Mouse (Mus musculus) inflammation-experienced regulatory T-cells, adult 6 months (primary cell): ENCODE measurements around the gene Nav2. TPM values are rescaled to one million over a fixed set of nuclear protein-coding genes. Genes with fewer than 3 reads are reported as not detected.

Source experiments
- ATAC-seq: one replicate; pipeline ENCODE4 v1.8.0; 2017
- polyA plus RNA-seq, 3 experiments: library from polyadenylated mRNA; unstranded; fragments of 100-300 nt; shearing (Covaris generic); gene quantifications; one replicate each; pipeline ENCODE4 v1.2.1; 2017

Nav2 gene
- polyA plus RNA-seq, 3 experiments from 2014 or later: 27.1 to 51.3 (median 35.8) TPM

GRCm38 (mm10) chr7:49010739-49011138 lies 102.2 kb downstream of the Nav2 start:
- ATAC-seq: no peak

DNA sequence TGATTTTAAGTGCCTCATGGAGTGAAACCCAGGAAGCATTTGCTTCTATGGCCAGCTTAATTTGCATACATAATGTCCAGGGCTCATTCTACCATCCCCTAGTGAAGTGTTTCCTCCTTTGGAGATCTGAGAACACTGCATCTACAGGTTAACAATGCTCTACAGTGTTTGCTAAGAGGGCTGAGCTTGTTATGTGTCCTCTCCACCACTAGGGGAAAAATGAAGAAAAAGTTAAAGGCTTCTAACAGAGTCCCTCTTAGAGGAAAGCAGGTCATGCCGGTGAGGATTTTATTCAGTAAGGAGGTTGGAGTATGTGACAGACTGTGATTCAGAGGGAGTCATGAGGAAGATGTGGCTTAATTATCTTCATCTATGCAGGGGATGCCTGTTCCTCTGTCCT lies 103.5 kb downstream of the Nav2 start:
- no peak for ATAC-seq

GRCm38 (mm10) chr7:49014480-49014879 lies 106.0 kb downstream of the Nav2 start:
- ATAC-seq: no peak

GRCm38 (mm10) chr7:49015297-49015696 lies 106.8 kb downstream of the Nav2 start:
- ATAC-seq: no peak

- ATAC-seq: no peak
Observed at GRCm38 (mm10) chr7:49016088-49016487, 107.6 kb downstream of the Nav2 start.

DNA sequence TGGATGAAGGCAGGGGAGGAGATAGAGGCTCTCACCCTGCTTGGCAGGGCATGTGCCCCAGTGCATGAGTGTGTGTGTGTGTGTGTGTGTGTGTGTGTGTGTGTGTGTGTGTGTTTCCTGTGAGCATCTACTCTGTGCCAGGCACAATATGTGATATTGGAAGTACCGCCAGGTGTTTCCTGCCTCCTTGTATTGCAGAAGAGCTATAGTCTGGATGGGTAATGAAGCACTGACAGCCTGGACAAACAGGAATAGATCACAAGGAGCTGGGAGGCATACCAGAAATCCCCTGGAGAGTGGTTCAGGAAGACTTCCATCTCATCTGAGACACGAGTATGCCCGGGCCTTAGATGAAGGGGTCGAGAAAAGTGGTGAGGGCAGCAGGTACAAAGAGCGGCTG lies 109.3 kb downstream of the Nav2 start:
- ATAC-seq: no peak

- no peak for ATAC-seq
Observed at GRCm38 (mm10) chr7:49018478-49018914, 110.0 kb downstream of the Nav2 start.

GRCm38 (mm10) chr7:49025026-49025815 lies 116.7 kb downstream of the Nav2 start:
- no peak for ATAC-seq

- ATAC-seq: no peak
Observed at GRCm38 (mm10) chr7:49025991-49026390, 117.5 kb downstream of the Nav2 start.

DNA sequence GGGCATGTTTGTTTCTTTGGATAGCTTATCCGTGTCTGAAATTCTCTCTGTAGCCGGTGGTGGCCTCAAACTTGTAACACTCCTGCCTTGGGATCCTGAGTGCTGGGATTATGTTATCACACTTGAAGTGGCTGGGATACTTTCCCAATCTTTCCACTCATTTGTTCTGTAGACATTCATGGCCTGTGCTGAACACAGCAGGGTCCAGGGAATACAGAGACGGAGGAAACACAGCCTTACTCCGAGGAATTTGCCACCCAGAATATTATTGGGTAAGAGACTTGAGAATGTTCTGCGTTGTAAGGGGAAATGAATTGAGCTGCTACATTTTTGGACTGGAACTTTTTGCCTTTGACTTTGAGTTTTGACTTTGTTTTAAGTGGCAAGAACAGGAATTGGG lies 118.0 kb downstream of the Nav2 start:
- no peak for ATAC-seq

GRCm38 (mm10) chr7:49029282-49030012 lies 120.9 kb downstream of the Nav2 start:
- ATAC-seq: no peak

- no peak for ATAC-seq
Observed at GRCm38 (mm10) chr7:49032216-49032615, 123.7 kb downstream of the Nav2 start.

DNA sequence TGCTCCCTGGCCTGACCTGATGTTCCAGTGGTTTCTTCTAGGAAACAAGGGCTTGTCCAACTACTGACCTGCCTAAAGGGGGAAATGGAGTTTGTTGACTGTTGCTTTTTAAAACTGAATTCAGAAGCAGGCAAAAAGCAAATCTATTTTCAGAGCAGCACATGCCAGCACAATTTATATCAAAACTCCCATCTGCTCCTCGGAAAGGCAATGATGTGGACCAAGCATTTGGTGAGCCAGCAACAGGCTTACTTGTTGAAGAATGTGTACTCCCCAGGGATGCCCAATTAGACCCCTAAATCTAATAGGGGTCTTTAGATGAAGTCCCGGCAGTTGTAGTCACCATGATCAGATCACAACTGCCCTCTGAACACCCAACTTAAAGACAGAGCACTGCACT lies 125.7 kb downstream of the Nav2 start:
- no peak for ATAC-seq

- ATAC-seq: no peak
Observed at GRCm38 (mm10) chr7:49040163-49040562, 131.6 kb downstream of the Nav2 start.

GRCm38 (mm10) chr7:49041334-49042070 lies 133.0 kb downstream of the Nav2 start:
- no peak for ATAC-seq

DNA sequence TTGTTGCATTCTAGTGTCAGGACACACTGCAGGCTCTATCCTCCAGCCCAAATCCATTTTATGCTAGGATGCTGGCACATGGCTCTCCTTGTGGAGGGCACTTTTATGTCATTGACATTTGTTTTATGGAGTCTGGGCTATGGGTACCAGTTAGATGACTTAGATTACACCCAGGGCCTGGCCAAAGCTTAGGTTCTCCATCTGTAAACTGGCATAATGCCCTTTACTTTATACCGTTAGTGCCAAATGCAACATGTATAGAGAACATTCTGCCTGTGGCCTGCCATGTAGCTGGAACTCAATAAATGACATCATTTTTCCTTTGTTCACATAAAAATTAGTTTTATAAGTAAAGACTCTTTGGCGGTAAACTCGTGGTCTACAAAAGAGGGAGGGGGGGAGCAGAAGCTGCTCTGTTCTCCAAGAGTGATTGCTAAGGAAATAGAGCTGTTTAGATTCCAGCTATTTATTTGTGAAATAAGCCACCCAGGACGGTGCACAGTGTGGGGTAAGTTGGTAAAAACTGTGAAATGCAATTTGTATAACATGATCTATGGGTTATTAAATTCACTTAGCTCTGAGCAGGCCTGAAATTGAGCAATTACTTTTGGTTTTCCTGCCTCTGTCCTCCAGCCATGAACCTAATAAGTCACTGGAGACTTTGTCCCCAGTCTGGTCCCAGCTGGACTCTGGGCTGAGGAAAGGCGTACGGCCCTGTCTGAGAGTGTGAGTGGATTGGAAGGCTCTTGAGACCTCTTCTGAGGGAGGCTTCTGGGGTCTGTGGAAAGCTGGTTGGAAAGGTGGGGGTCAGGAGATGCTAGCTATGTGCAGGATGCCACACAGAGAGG lies 137.2 kb downstream of the Nav2 start:
- ATAC-seq: no peak

- ATAC-seq: no peak
Observed at GRCm38 (mm10) chr7:49046347-49046989, 138.0 kb downstream of the Nav2 start.

DNA sequence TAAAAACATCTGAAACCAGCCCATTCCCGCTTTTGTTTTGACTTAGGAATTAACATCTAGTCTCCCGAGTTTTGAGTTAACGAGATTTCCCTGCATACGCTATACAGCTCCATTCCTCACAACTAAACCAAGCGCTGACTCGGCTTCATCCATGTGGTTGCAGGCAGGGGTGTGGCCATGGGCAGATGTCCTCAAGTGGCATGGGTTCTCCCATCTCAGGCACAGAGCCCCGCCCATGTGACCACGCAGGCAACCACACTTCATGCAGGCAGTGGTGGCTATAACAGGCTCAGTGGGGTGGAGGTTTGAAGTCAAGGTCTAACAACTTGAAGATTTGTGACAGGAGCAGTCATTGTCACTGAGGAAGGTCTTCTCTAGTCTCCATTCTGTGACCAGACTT lies 138.8 kb downstream of the Nav2 start:
- no peak for ATAC-seq

DNA sequence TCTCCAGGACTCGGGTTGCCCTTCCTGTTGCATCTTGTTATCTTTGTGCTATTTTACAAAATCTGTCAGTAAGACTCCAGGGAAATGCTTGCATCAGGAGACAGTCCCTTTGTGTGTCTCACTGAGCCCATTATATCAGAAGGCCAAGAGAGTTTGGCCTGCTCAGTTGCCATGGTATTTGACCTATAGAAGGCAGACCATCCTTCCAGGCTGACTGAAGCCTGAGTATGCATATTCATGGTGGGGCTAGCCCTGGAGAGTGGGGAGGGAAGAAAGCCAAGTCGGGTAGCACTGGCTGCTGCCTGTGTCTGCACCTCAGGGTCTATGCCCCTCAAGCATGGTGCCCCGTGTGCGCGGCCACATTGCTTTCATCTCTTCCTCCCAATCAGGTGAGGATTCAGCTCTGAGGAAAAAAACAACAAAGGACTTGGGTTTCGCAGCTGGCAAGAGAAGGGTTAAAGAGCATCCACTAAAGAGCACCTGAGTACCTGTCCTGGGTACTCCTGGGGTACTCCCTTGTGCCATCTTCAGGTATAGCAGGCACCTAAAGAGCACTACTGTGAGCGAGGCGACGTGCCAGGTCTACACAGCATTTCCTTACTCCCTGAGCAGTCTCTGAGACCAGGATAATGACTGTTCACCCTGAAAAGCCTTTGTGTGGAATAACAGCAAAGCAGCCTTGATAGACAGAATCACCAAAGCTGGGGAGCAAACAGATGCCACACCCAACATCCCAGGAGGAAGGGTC lies 144.5 kb downstream of the Nav2 start:
- no peak for ATAC-seq

DNA sequence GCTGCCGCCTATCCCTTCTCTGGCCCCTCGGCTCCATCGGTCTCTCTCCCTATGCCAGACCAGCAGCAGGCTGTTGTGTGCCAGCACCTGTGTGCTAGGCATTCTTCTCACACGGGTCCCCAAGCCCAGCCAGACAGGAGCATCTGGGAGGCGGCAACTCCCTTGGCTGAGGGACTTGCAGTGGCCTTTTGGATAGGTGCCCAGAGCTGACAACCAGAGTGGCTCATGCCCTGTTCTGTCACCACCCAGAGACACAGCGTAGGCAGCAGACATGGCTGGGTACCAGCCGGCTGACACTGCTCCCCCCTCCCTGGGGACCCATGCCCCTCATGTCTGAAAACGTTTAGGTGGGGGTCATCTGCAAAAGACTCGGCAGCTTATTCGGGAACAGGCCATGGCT lies 146.8 kb downstream of the Nav2 start:
- no peak for ATAC-seq
